Comparison of ENCODE assay signal across 7 mouse cellular contexts in genomic region chr4:45010806-45011415, GRCm38 (mm10). TPM values are rescaled to one million over a fixed set of nuclear protein-coding genes. Genes with fewer than 3 reads are reported as not detected.
A peak's percentile ranks its signal among the peaks of the same experiment; 100 is the strongest.
DNase-seq lines count a peak whose midpoint lies in the region; ATAC-seq and TF ChIP-seq lines count a peak whose summit lies in the region.

No protein-coding gene starts in this region.

- peaks cover 54% of the 10 kb centered on the region for H3K79me2 ChIP-seq in macrophage (ENCODE audit: inconsistent target)

- TF ChIP-seq POLR2A in thymus, adult 2 months (IDR thresholded peaks at IDR 0.05; ENCODE audit: control insufficient read depth, extremely low read depth, insufficient read depth, low read length, poor library complexity), result no peak
- TF ChIP-seq POLR2A in kidney, adult 2 months (IDR thresholded peaks at IDR 0.05; ENCODE audit: low read depth, low read length), result no peak

- no peak for ATAC-seq in embryonic facial prominence, embryonic 13.5 days (ENCODE audit: insufficient number of reproducible peaks, insufficient read depth, low FRiP score, low TSS enrichment, low read depth)

- peak overlapping the region; percentile 16; the same call in 1 of the 2 replicates for H3K4me3 ChIP-seq in thymus, adult 2 months (ENCODE audit: control insufficient read depth, insufficient read depth, low read length)
- peak overlapping the region; percentile 68 for H3K4me3 ChIP-seq in embryonic facial prominence, embryonic 13.5 days
- peak overlapping the region; percentile 96 for H3K4me3 ChIP-seq in kidney, adult 2 months (ENCODE audit: insufficient read depth, low read depth, low read length)
- H3K4me3 ChIP-seq in macrophage (ENCODE audit: inconsistent target), result peak overlapping the region; percentile 56

- H3K4me2 ChIP-seq in embryonic facial prominence, embryonic 13.5 days, result peak overlapping the region; percentile 71

- H3K36me3 ChIP-seq in thymus, adult 2 months (ENCODE audit: control insufficient read depth, insufficient read depth, low read length), result no peaks in the 10 kb centered on the region
- no peaks in the 10 kb centered on the region for H3K36me3 ChIP-seq in embryonic facial prominence, embryonic 13.5 days
- H3K36me3 ChIP-seq in kidney, adult 2 months (ENCODE audit: control insufficient read depth, insufficient read depth, low read length), result no peaks in the 10 kb centered on the region
- H3K36me3 ChIP-seq in macrophage (ENCODE audit: inconsistent target), result no peaks in the 10 kb centered on the region

- no peaks in the 10 kb centered on the region for H3K9me3 ChIP-seq in embryonic facial prominence, embryonic 13.5 days

- H3K4me1 ChIP-seq in thymus, adult 2 months (replicated peaks; ENCODE audit: control insufficient read depth, insufficient read depth, low read length), result peaks cover 5% of the 10 kb centered on the region
- peaks cover 20% of the 10 kb centered on the region for H3K4me1 ChIP-seq in embryonic facial prominence, embryonic 13.5 days
- H3K4me1 ChIP-seq in kidney, adult 2 months (ENCODE audit: control insufficient read depth, insufficient read depth, low read length), result peaks cover 7% of the 10 kb centered on the region; the same call in 1 of the 2 replicates

- WGBS in thymus, adult 2 months, result 10% methylated on average over 11 of the region's 11 CpGs
- 7% methylated on average over 11 of the region's 11 CpGs for WGBS in embryonic facial prominence, embryonic 13.5 days
- 2% methylated on average over 11 of the region's 11 CpGs for WGBS in kidney, adult 2 months
- 2% methylated on average over 11 of the region's 11 CpGs for WGBS in macrophage (ENCODE audit: missing documents)

- H3K9ac ChIP-seq in embryonic facial prominence, embryonic 13.5 days, result peak overlapping the region; percentile 84

- H3K27me3 ChIP-seq in thymus, adult 2 months (ENCODE audit: control insufficient read depth, insufficient read depth, low read length), result no peaks in the 10 kb centered on the region
- no peaks in the 10 kb centered on the region for H3K27me3 ChIP-seq in embryonic facial prominence, embryonic 13.5 days
- no peaks in the 10 kb centered on the region for H3K27me3 ChIP-seq in kidney, adult 2 months (replicated peaks; ENCODE audit: control insufficient read depth, insufficient read depth, low read length)

- no peak for DNase-seq in thymus, adult 2 months
- no peak for DNase-seq in thymus, postnatal 14 days
- peak; percentile 66 for DNase-seq in kidney, adult 2 months
- no peak for DNase-seq in right cerebral cortex, postnatal 36 days (ENCODE audit: low spot score in 2 of 2)
- DNase-seq in right cerebral cortex, adult 2 months (ENCODE audit: low spot score in 2 of 2), result no peak

- no peak overlapping the region for H3K27ac ChIP-seq in thymus, adult 2 months (ENCODE audit: control insufficient read depth, insufficient read depth, low read length)
- H3K27ac ChIP-seq in embryonic facial prominence, embryonic 13.5 days, result peak overlapping the region; percentile 33; the same call in 1 of the 2 replicates
- H3K27ac ChIP-seq in kidney, adult 2 months (ENCODE audit: insufficient read depth, low read depth, low read length), result no peak overlapping the region
- peak overlapping the region; percentile 76 for H3K27ac ChIP-seq in macrophage

- no peak for TF ChIP-seq CTCF in thymus, adult 2 months (IDR thresholded peaks at IDR 0.05; ENCODE audit: borderline replicate concordance, control insufficient read depth, extremely low read depth, insufficient read depth, low read length, poor library complexity)
- TF ChIP-seq CTCF in kidney, adult 2 months (conservative IDR thresholded peaks at IDR 0.05; ENCODE audit: insufficient read depth, insufficient read length, low read depth, low read length), result no peak

RNA-seq across cellular contexts. Expression of gene Zbtb5, which starts 1.3 kb away (rescaled TPM):
- polyA plus RNA-seq in thymus, adult 2 months (2012; rRNA removed), result 26.7 and 27.8 TPM in 2 replicates
- 28.8 and 29.2 TPM in 2 replicates for polyA plus RNA-seq in embryonic facial prominence, embryonic 13.5 days (2015; fragmentation: Nextera tagmentation; extraction: Ambion mirVana)
- polyA plus RNA-seq in kidney, adult 2 months (2012; rRNA removed), result 11.8 and 12.8 TPM in 2 replicates
- 100 to 1,000 TPM in 1 of 26 experiments, 10 to 100 TPM in 25; 12.9 to 135 (median 50.6) TPM for total RNA-seq in macrophage (2018; cell fraction: chromatin; rRNA removed)
- 10 to 100 TPM in 17 of 26 experiments, 1 to 10 TPM in 9; 5.0 to 33.8 (median 10.9) TPM for total RNA-seq in macrophage (2018; cell fraction: cytosol; rRNA removed)
- 100 to 1,000 TPM in 1 of 26 experiments, 10 to 100 TPM in 25; 16.5 to 107 (median 46.9) TPM for total RNA-seq in macrophage (2018; cell fraction: nucleus; rRNA removed)
- polyA plus RNA-seq in macrophage (2018), result 4.9 to 12.1 TPM (median 5.8 TPM) in 3 replicates

RNA-seq across cellular contexts. Expression of gene Polr1e, which starts 7.5 kb away (rescaled TPM):
- 11.1 and 14.6 TPM in 2 replicates for polyA plus RNA-seq in thymus, adult 2 months (2012; rRNA removed)
- polyA plus RNA-seq in embryonic facial prominence, embryonic 13.5 days (2015; fragmentation: Nextera tagmentation; extraction: Ambion mirVana), result 38.8 and 48.9 TPM in 2 replicates
- 6.2 and 7.8 TPM in 2 replicates for polyA plus RNA-seq in kidney, adult 2 months (2012; rRNA removed)
- 10 to 100 TPM in 5 of 26 experiments, 1 to 10 TPM in 21; 2.5 to 14.2 (median 5.5) TPM for total RNA-seq in macrophage (2018; cell fraction: chromatin; rRNA removed)
- total RNA-seq in macrophage (2018; cell fraction: cytosol; rRNA removed), result 1 to 10 TPM; 2.2 to 5.3 (median 4.2) TPM
- 1 to 10 TPM; 1.2 to 9.2 (median 4.2) TPM for total RNA-seq in macrophage (2018; cell fraction: nucleus; rRNA removed)
- 2.3 to 8.3 TPM (median 3.3 TPM) in 3 replicates for polyA plus RNA-seq in macrophage (2018)

RNA-seq across cellular contexts. Expression of gene Grhpr, which starts 29.7 kb away (rescaled TPM):
- polyA plus RNA-seq in thymus, adult 2 months (2012; rRNA removed), result 33.3 and 35.9 TPM in 2 replicates
- polyA plus RNA-seq in embryonic facial prominence, embryonic 13.5 days (2015; fragmentation: Nextera tagmentation; extraction: Ambion mirVana), result 47.1 and 53.2 TPM in 2 replicates
- polyA plus RNA-seq in kidney, adult 2 months (2012; rRNA removed), result 334 and 342 TPM in 2 replicates
- 1 to 10 TPM in 5 of 26 experiments, under 1 TPM in 3, not detected in 18; 0.49 to 4.1 (median 1.4) TPM for total RNA-seq in macrophage (2018; cell fraction: chromatin; rRNA removed)
- 1 to 10 TPM in 23 of 26 experiments, under 1 TPM in 3; 0.68 to 5.1 (median 2.3) TPM for total RNA-seq in macrophage (2018; cell fraction: cytosol; rRNA removed)
- 1 to 10 TPM in 12 of 26 experiments, under 1 TPM in 5, not detected in 9; 0.72 to 3.2 (median 1.4) TPM for total RNA-seq in macrophage (2018; cell fraction: nucleus; rRNA removed)
- 2.3 to 8.6 TPM (median 2.9 TPM) in 3 replicates for polyA plus RNA-seq in macrophage (2018)

Comparison
In these comparisons a context has a peak if more than half of its experiments do, and no peak if none do; other contexts are left out.
1. H3K27ac ChIP-seq: peak in embryonic facial prominence, embryonic 13.5 days (single experiment) and macrophage (single experiment); none in thymus, adult 2 months (single experiment) and kidney, adult 2 months (single experiment).
2. H3K4me3 ChIP-seq: peak in every context shown above with its lines; median percentile 96 in kidney, adult 2 months; 68 in embryonic facial prominence, embryonic 13.5 days; 56 in macrophage; 16 in thymus, adult 2 months.